Mouse (Mus musculus): ENCODE measurements around the gene Naa80. TPM values are rescaled to one million over a fixed set of nuclear protein-coding genes. Genes with fewer than 3 reads are reported as not detected.

Gene Naa80
- polyA plus RNA-seq, 1 experiment from 2014 or later: 15.1 TPM

DNA sequence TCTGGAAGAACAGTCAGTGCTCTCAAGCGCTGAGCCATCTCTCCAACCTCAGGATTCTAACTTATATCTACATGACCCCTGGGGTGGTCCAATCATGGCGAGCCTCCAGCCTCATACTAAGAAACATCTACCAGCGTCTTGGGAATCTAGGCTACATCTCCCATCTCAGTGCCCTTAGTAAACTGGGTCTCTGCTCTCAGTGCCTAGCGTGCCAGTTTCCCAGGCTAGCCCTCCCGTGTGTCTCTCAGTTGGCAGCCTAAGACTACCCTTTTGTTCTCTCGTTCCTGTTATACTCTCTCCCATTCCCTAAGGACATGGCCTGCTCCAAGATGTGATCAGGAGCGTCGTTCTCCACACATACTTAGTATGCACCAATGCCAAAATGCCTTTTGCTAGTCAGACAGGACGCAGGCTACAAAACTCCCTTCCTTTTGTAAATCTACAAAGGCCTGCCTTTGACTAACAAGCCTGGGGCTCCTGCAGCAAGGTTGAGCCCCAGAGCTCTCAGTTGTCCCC is 52.7 kb downstream of the Naa80 start:
- WGBS: 73% methylated on average over 9 of the region's 9 CpGs
- Histone ChIP-seq H3K4me1 (ENCODE audit: control insufficient read depth, insufficient read depth, low read length) (peaks cover 71% of the 10 kb centered on the region), H3K4me3 (ENCODE audit: low read length) (no peak overlapping the region), H3K9ac (ENCODE audit: low read length) (peak overlapping the region; percentile 53; the same call in 1 of the 2 replicates), H3K4me2 (ENCODE audit: low read depth, low read length) (peak overlapping the region; percentile 96; the same call in 1 of the 2 replicates), H3K9me3 (replicated peaks; ENCODE audit: control insufficient read depth, low read length) (no peaks in the 10 kb centered on the region), H3K36me3 (ENCODE audit: control insufficient read depth, insufficient read depth) (peaks cover 2% of the 10 kb centered on the region; the same call in 1 of the 2 replicates), H3K27me3 (ENCODE audit: control insufficient read depth, insufficient read depth, low read length) (no peaks in the 10 kb centered on the region), H3K27ac (ENCODE audit: low read length) (peak overlapping the region; percentile 88)
- no peak for ATAC-seq (replicated peaks; ENCODE audit: extremely low read depth, insufficient read depth, low FRiP score)

- Histone ChIP-seq H3K9me3 (replicated peaks; ENCODE audit: control insufficient read depth, low read length) (no peaks in the 10 kb centered on the region), H3K27me3 (ENCODE audit: control insufficient read depth, insufficient read depth, low read length) (no peaks in the 10 kb centered on the region), H3K9ac (ENCODE audit: low read length) (peak overlapping the region; percentile 93), H3K4me2 (ENCODE audit: low read depth, low read length) (peak overlapping the region; percentile 96), H3K36me3 (ENCODE audit: control insufficient read depth, insufficient read depth) (peaks cover 2% of the 10 kb centered on the region; the same call in 1 of the 2 replicates), H3K4me1 (ENCODE audit: control insufficient read depth, insufficient read depth, low read length) (peaks cover 66% of the 10 kb centered on the region), H3K27ac (ENCODE audit: low read length) (peak overlapping the region; percentile 95), H3K4me3 (ENCODE audit: low read length) (peak overlapping the region; percentile 82)
- WGBS: 87% methylated on average over 8 of the region's 8 CpGs
- no peak for ATAC-seq (replicated peaks; ENCODE audit: extremely low read depth, insufficient read depth, low FRiP score)
These were observed 53.2 kb downstream of the Naa80 start for GRCm38 (mm10) chr9:107631861-107632260.

GRCm38 (mm10) chr9:107632478-107632877 is 53.8 kb downstream of the Naa80 start:
- ATAC-seq (replicated peaks; ENCODE audit: extremely low read depth, insufficient read depth, low FRiP score): no peak
- Histone ChIP-seq H3K4me2 (ENCODE audit: low read depth, low read length) (peak overlapping the region; percentile 96), H3K4me3 (ENCODE audit: low read length) (peak overlapping the region; percentile 82), H3K27ac (ENCODE audit: low read length) (peak overlapping the region; percentile 95), H3K27me3 (ENCODE audit: control insufficient read depth, insufficient read depth, low read length) (no peaks in the 10 kb centered on the region), H3K36me3 (ENCODE audit: control insufficient read depth, insufficient read depth) (peaks cover 2% of the 10 kb centered on the region; the same call in 1 of the 2 replicates), H3K9me3 (replicated peaks; ENCODE audit: control insufficient read depth, low read length) (no peaks in the 10 kb centered on the region), H3K9ac (ENCODE audit: low read length) (peak overlapping the region; percentile 93), H3K4me1 (ENCODE audit: control insufficient read depth, insufficient read depth, low read length) (peaks cover 60% of the 10 kb centered on the region)
- WGBS: 44% methylated on average over 6 of the region's 6 CpGs

DNA sequence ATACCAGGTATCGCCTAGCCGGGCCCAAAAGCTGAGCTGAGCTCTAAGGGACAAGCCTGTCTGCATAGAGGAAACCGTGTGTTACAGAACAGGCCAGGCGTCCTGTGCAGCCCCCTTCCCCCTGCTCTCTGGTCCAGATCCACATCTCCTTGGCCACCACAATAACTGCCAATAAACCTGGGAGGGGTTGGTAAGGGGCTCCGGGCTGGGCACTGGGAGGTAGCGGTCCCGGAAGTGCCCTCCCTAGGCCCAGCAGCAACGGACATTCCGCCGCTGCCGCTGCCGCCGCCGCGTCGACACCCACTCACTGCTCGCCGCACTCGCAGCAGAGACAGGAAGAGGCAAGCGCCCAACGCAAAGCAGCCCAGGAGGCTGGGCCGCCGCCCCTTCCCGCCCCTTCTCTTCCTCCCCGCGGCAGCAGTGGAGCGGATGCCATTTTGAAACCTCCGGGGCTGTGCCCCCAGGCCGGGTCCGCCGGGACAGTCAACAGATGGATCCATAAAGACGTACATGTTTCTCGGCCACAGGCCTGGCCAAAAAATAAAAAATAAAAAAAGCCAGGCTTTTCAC is 54.5 kb downstream of the Naa80 start:
- peak overlapping the region; percentile 96 for H3K4me2 ChIP-seq (ENCODE audit: low read depth, low read length)
- H3K4me1 ChIP-seq (ENCODE audit: control insufficient read depth, insufficient read depth, low read length): peaks cover 53% of the 10 kb centered on the region
- under 1% methylated on average over 31 of the region's 33 CpGs for WGBS
- H3K27me3 ChIP-seq (ENCODE audit: control insufficient read depth, insufficient read depth, low read length): no peaks in the 10 kb centered on the region
- peak overlapping the region; percentile 93 for H3K9ac ChIP-seq (ENCODE audit: low read length)
- no peaks in the 10 kb centered on the region for H3K9me3 ChIP-seq (replicated peaks; ENCODE audit: control insufficient read depth, low read length)
- ATAC-seq (replicated peaks; ENCODE audit: extremely low read depth, insufficient read depth, low FRiP score): peak; percentile 28
- peak overlapping the region; percentile 95 for H3K27ac ChIP-seq (ENCODE audit: low read length)
- H3K4me3 ChIP-seq (ENCODE audit: low read length): peak overlapping the region; percentile 82
- peaks cover 2% of the 10 kb centered on the region; the same call in 1 of the 2 replicates for H3K36me3 ChIP-seq (ENCODE audit: control insufficient read depth, insufficient read depth)

Other genes with a start within 250 kb of the Naa80 start
- 10.2 and 14.4 TPM in 2 replicates for gene Hemk1, start 240.5 kb upstream of the Naa80 start, polyA plus RNA-seq (2015; fragmentation: Nextera tagmentation; extraction: Ambion mirVana)
- gene 6430571L13Rik, start 238.3 kb upstream of the Naa80 start, polyA plus RNA-seq (2015; fragmentation: Nextera tagmentation; extraction: Ambion mirVana): 1.2 and 1.5 TPM in 2 replicates
- gene Cacna2d2, start 179.3 kb upstream of the Naa80 start, polyA plus RNA-seq (2015; fragmentation: Nextera tagmentation; extraction: Ambion mirVana): 2.2 and 2.6 TPM in 2 replicates
- gene Tmem115, start 44.9 kb upstream of the Naa80 start, polyA plus RNA-seq (2015; fragmentation: Nextera tagmentation; extraction: Ambion mirVana): 31.3 and 32.9 TPM in 2 replicates
- 17.7 and 18.5 TPM in 2 replicates for gene Cyb561d2, start 36.7 kb upstream of the Naa80 start, polyA plus RNA-seq (2015; fragmentation: Nextera tagmentation; extraction: Ambion mirVana)
- 32.4 and 33.3 TPM in 2 replicates for gene Nprl2, start 36.7 kb upstream of the Naa80 start, polyA plus RNA-seq (2015; fragmentation: Nextera tagmentation; extraction: Ambion mirVana)
- 1.7 and 2.5 TPM in 2 replicates for gene Zmynd10, start 31.6 kb upstream of the Naa80 start, polyA plus RNA-seq (2015; fragmentation: Nextera tagmentation; extraction: Ambion mirVana)
- gene Rassf1, start 27.3 kb upstream of the Naa80 start, polyA plus RNA-seq (2015; fragmentation: Nextera tagmentation; extraction: Ambion mirVana): 54.0 and 55.3 TPM in 2 replicates
- gene Tusc2, start 15.6 kb upstream of the Naa80 start, polyA plus RNA-seq (2015; fragmentation: Nextera tagmentation; extraction: Ambion mirVana): 44.3 and 44.7 TPM in 2 replicates
- 87.4 and 87.7 TPM in 2 replicates for gene Hyal2, start 10.9 kb upstream of the Naa80 start, polyA plus RNA-seq (2015; fragmentation: Nextera tagmentation; extraction: Ambion mirVana)
- 7.5 and 8.4 TPM in 2 replicates for gene Hyal1, start 2.0 kb upstream of the Naa80 start, polyA plus RNA-seq (2015; fragmentation: Nextera tagmentation; extraction: Ambion mirVana)
- 0.54 and 0.69 TPM in 2 replicates for gene Hyal3, start 1.9 kb downstream of the Naa80 start, polyA plus RNA-seq (2015; fragmentation: Nextera tagmentation; extraction: Ambion mirVana)
- 45.7 and 46.5 TPM in 2 replicates for gene Ifrd2, start 8.8 kb downstream of the Naa80 start, polyA plus RNA-seq (2015; fragmentation: Nextera tagmentation; extraction: Ambion mirVana)
- 11.0 and 12.0 TPM in 2 replicates for gene Sema3b, start 30.3 kb downstream of the Naa80 start, polyA plus RNA-seq (2015; fragmentation: Nextera tagmentation; extraction: Ambion mirVana)
- gene Gnai2, start 56.5 kb downstream of the Naa80 start, polyA plus RNA-seq (2015; fragmentation: Nextera tagmentation; extraction: Ambion mirVana): 419 and 458 TPM in 2 replicates
- gene Slc38a3, start 90.6 kb downstream of the Naa80 start, polyA plus RNA-seq (2015; fragmentation: Nextera tagmentation; extraction: Ambion mirVana): 3.3 and 3.9 TPM in 2 replicates
- gene Gnat1, start 100.8 kb downstream of the Naa80 start, polyA plus RNA-seq (2015; fragmentation: Nextera tagmentation; extraction: Ambion mirVana): 0.39 TPM in 2 replicates
- gene Sema3f, start 131.6 kb downstream of the Naa80 start, polyA plus RNA-seq (2015; fragmentation: Nextera tagmentation; extraction: Ambion mirVana): 3.9 and 4.7 TPM in 2 replicates
- gene Rbm5, start 192.1 kb downstream of the Naa80 start, polyA plus RNA-seq (2015; fragmentation: Nextera tagmentation; extraction: Ambion mirVana): 137 and 146 TPM in 2 replicates